Mouse (Mus musculus): Measurements from ENCODE around the gene Syndig1l.

DNA sequence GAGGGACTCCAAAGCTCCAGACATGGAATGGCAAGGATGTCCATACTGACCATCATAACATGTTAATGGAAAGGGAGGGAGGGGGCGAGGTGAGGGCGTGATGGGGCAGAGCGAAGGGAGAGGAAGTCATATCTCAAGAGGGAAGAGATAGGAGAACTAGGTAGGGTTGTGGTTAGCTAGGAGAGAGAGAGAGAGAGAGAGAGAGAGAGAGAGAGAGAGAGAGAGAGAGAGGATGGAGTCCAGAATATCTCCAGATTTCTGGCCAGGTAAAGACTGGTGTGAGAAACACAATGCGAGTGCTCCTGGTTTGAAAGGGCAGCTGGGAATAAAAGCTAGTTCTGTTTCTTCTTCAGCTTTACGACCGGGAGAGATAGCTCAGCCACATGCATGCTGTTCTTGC is 6.5 kb downstream of the Syndig1l start:
- TF ChIP-seq POLR2A (IDR thresholded peaks at IDR 0.05; ENCODE audit: low read depth, low read length) (no peak), CTCF (IDR thresholded peaks at IDR 0.05; ENCODE audit: extremely low read depth, insufficient read depth, insufficient read length, insufficient replicate concordance) (no peak)

Data from spleen, adult 2 months (tissue).